8 mouse cellular contexts compared by ENCODE assay signal in genomic region chr3:90247630-90247959, GRCm38 (mm10). TPM values are rescaled to one million over a fixed set of nuclear protein-coding genes. Genes with fewer than 3 reads are reported as not detected.
A peak's percentile ranks its signal among the peaks of the same experiment; 100 is the strongest.
DNase-seq lines count a peak whose midpoint lies in the region; ATAC-seq and TF ChIP-seq lines count a peak whose summit lies in the region.

No protein-coding gene starts in this region.

- H3K4me3 ChIP-seq in heart, embryonic 15.5 days, result peak overlapping the region; percentile 62
- H3K4me3 ChIP-seq in G1E (ENCODE audit: low read depth, low read length), result peak overlapping the region; percentile 75
- peak overlapping the region; percentile 88 for H3K4me3 ChIP-seq in forebrain, embryonic 15.5 days
- H3K4me3 ChIP-seq in liver, postnatal 0 days (ENCODE audit: low read depth, low read length), result peak overlapping the region; percentile 61

- H3K4me2 ChIP-seq in heart, embryonic 15.5 days, result peak overlapping the region; percentile 77
- peak overlapping the region; percentile 84 for H3K4me2 ChIP-seq in forebrain, embryonic 15.5 days (replicated peaks)
- H3K4me2 ChIP-seq in liver, postnatal 0 days (ENCODE audit: low read depth, low read length), result peak overlapping the region; percentile 84

- peak overlapping the region; percentile 92 for H3K27ac ChIP-seq in heart, embryonic 15.5 days
- H3K27ac ChIP-seq in forebrain, embryonic 15.5 days (replicated peaks), result peak overlapping the region; percentile 84
- H3K27ac ChIP-seq in liver, postnatal 0 days (ENCODE audit: low read depth), result peak overlapping the region; percentile 91

- no peak for DNase-seq in heart, adult 11 months
- no peak for DNase-seq in G1E (ENCODE audit: low spot score)
- DNase-seq in liver, postnatal 0 days, result no peak
- no peak for DNase-seq in c-Kit-positive CD71-positive TER-119-positive erythroid progenitor cells, embryonic 14.5 days (ENCODE audit: low spot score)
- no peak for DNase-seq in gastrocnemius, adult 18-20 months (ENCODE audit: low spot score)
- DNase-seq in lung, postnatal 25 days (ENCODE audit: low spot score), result no peak

- no peak for TF ChIP-seq EP300 in liver, postnatal 0 days (IDR thresholded peaks at IDR 0.05; ENCODE audit: low read depth)

- no peaks in the 10 kb centered on the region for H3K9me3 ChIP-seq in heart, embryonic 15.5 days (replicated peaks)
- no peaks in the 10 kb centered on the region for H3K9me3 ChIP-seq in G1E (replicated peaks)
- no peaks in the 10 kb centered on the region for H3K9me3 ChIP-seq in forebrain, embryonic 15.5 days
- H3K9me3 ChIP-seq in liver, postnatal 0 days (ENCODE audit: low read length), result no peaks in the 10 kb centered on the region

- TF ChIP-seq CTCF in G1E (IDR thresholded peaks at IDR 0.05; ENCODE audit: low read depth, low read length), result no peak
- no peak for TF ChIP-seq CTCF in liver, postnatal 0 days (IDR thresholded peaks at IDR 0.05; ENCODE audit: low read depth)

- H3K4me1 ChIP-seq in heart, embryonic 15.5 days (replicated peaks), result peaks cover 25% of the 10 kb centered on the region
- H3K4me1 ChIP-seq in G1E (ENCODE audit: insufficient read depth, low read depth, low read length), result peaks cover 45% of the 10 kb centered on the region
- peaks cover 29% of the 10 kb centered on the region for H3K4me1 ChIP-seq in forebrain, embryonic 15.5 days
- peaks cover 12% of the 10 kb centered on the region for H3K4me1 ChIP-seq in liver, postnatal 0 days (ENCODE audit: insufficient read depth)

- peaks cover 16% of the 10 kb centered on the region; the same call in 1 of the 2 replicates for H3K36me3 ChIP-seq in heart, embryonic 15.5 days
- H3K36me3 ChIP-seq in G1E (replicated peaks), result peaks cover 30% of the 10 kb centered on the region
- peaks cover 5% of the 10 kb centered on the region; the same call in 1 of the 2 replicates for H3K36me3 ChIP-seq in forebrain, embryonic 15.5 days
- peaks cover 12% of the 10 kb centered on the region for H3K36me3 ChIP-seq in liver, postnatal 0 days (replicated peaks; ENCODE audit: insufficient read depth, low read length)

- WGBS in heart, embryonic 15.5 days, result 1% methylated on average over 3 of the region's 3 CpGs
- WGBS in forebrain, embryonic 15.5 days, result 0% methylated on average over 3 of the region's 3 CpGs
- WGBS in liver, postnatal 0 days (ENCODE audit: insufficient replicate concordance), result 5% methylated on average over 3 of the region's 3 CpGs

- H3K27me3 ChIP-seq in heart, embryonic 15.5 days, result no peaks in the 10 kb centered on the region
- H3K27me3 ChIP-seq in G1E (ENCODE audit: insufficient read depth, low read length), result peaks cover 4% of the 10 kb centered on the region; the same call in 1 of the 2 replicates
- no peaks in the 10 kb centered on the region for H3K27me3 ChIP-seq in forebrain, embryonic 15.5 days
- no peaks in the 10 kb centered on the region for H3K27me3 ChIP-seq in liver, postnatal 0 days (ENCODE audit: insufficient read depth, low read length)

- H3K9ac ChIP-seq in heart, embryonic 15.5 days, result peak overlapping the region; percentile 59
- peak overlapping the region; percentile 42 for H3K9ac ChIP-seq in forebrain, embryonic 15.5 days (replicated peaks)
- H3K9ac ChIP-seq in liver, postnatal 0 days (replicated peaks), result peak overlapping the region; percentile 70

- no peak; the same call in 1 of the 2 replicates for ATAC-seq in heart, embryonic 15.5 days (replicated peaks; ENCODE audit: insufficient number of reproducible peaks, insufficient read depth, low FRiP score, low read depth)
- ATAC-seq in G1E (ENCODE audit: extremely low read depth, insufficient number of reproducible peaks, low FRiP score, poor library complexity, severe bottlenecking), result no peak
- peak; percentile 26; the same call in 1 of the 2 replicates for ATAC-seq in forebrain, embryonic 15.5 days (replicated peaks)
- no peak; the same call in 1 of the 2 replicates for ATAC-seq in liver, postnatal 0 days

RNA-seq across cellular contexts. Expression of gene Slc39a1, which starts 0.4 kb away (rescaled TPM):
- 76.0 and 86.2 TPM in 2 replicates for polyA plus RNA-seq in heart, embryonic 15.5 days (2015; fragmentation: Nextera tagmentation; extraction: Ambion mirVana)
- total RNA-seq in G1E (2014; fragmentation: Nextera tagmentation) (31.8 and 35.8 TPM in 2 replicates), G1E (2017) (38.0 and 42.7 TPM in 2 replicates)
- 14.0 and 15.6 TPM in 2 replicates for polyA plus RNA-seq in G1E (2012)
- 42.8 and 43.2 TPM in 2 replicates for polyA plus RNA-seq in forebrain, embryonic 15.5 days (2015; fragmentation: Nextera tagmentation; extraction: Ambion mirVana)
- polyA plus RNA-seq in liver, postnatal 0 days (2015; fragmentation: Nextera tagmentation; extraction: Ambion mirVana), result 41.7 and 54.0 TPM in 2 replicates
- 10 to 100 TPM; 38.9 to 40.7 TPM for total RNA-seq in gastrocnemius, adult 18-20 months (2021)

RNA-seq across cellular contexts. Expression of gene Creb3l4, which starts 4.3 kb away (rescaled TPM):
- polyA plus RNA-seq in heart, embryonic 15.5 days (2015; fragmentation: Nextera tagmentation; extraction: Ambion mirVana), result 2.2 and 3.0 TPM in 2 replicates
- total RNA-seq in G1E (2014; fragmentation: Nextera tagmentation) (not detected in 2 replicates), G1E (2017) (0.16 TPM in 1 of 2 replicates, not detected in the other)
- polyA plus RNA-seq in G1E (2012), result not detected in 2 replicates
- polyA plus RNA-seq in forebrain, embryonic 15.5 days (2015; fragmentation: Nextera tagmentation; extraction: Ambion mirVana), result 3.7 TPM in 2 replicates
- polyA plus RNA-seq in liver, postnatal 0 days (2015; fragmentation: Nextera tagmentation; extraction: Ambion mirVana), result 0.15 and 0.41 TPM in 2 replicates
- not detected for total RNA-seq in gastrocnemius, adult 18-20 months (2021)

RNA-seq across cellular contexts. Expression of gene Crtc2, which starts 6.4 kb away (rescaled TPM):
- polyA plus RNA-seq in heart, embryonic 15.5 days (2015; fragmentation: Nextera tagmentation; extraction: Ambion mirVana), result 10.8 and 15.9 TPM in 2 replicates
- total RNA-seq in G1E (2014; fragmentation: Nextera tagmentation) (51.8 and 67.0 TPM in 2 replicates), G1E (2017) (6.4 and 9.6 TPM in 2 replicates)
- polyA plus RNA-seq in G1E (2012), result 58.5 and 68.9 TPM in 2 replicates
- polyA plus RNA-seq in forebrain, embryonic 15.5 days (2015; fragmentation: Nextera tagmentation; extraction: Ambion mirVana), result 20.8 and 21.1 TPM in 2 replicates
- polyA plus RNA-seq in liver, postnatal 0 days (2015; fragmentation: Nextera tagmentation; extraction: Ambion mirVana), result 6.6 and 7.9 TPM in 2 replicates
- total RNA-seq in gastrocnemius, adult 18-20 months (2021), result 10 to 100 TPM; 13.7 to 16.2 TPM

RNA-seq across cellular contexts. Expression of gene Jtb, which starts 16.2 kb away (rescaled TPM):
- 78.4 and 79.5 TPM in 2 replicates for polyA plus RNA-seq in heart, embryonic 15.5 days (2015; fragmentation: Nextera tagmentation; extraction: Ambion mirVana)
- 23.9 and 38.8 TPM in 2 replicates for total RNA-seq in G1E (2014; fragmentation: Nextera tagmentation)
- 40.9 and 44.5 TPM in 2 replicates for total RNA-seq in G1E (2017)
- polyA plus RNA-seq in G1E (2012), result 73.6 and 98.7 TPM in 2 replicates
- 109 and 110 TPM in 2 replicates for polyA plus RNA-seq in forebrain, embryonic 15.5 days (2015; fragmentation: Nextera tagmentation; extraction: Ambion mirVana)
- 68.7 and 74.3 TPM in 2 replicates for polyA plus RNA-seq in liver, postnatal 0 days (2015; fragmentation: Nextera tagmentation; extraction: Ambion mirVana)
- total RNA-seq in gastrocnemius, adult 18-20 months (2021), result 10 to 100 TPM; 73.7 to 75.0 TPM

RNA-seq across cellular contexts. Expression of gene Dennd4b, which starts 17.4 kb away (rescaled TPM):
- 4.6 and 6.9 TPM in 2 replicates for polyA plus RNA-seq in heart, embryonic 15.5 days (2015; fragmentation: Nextera tagmentation; extraction: Ambion mirVana)
- 42.3 and 68.2 TPM in 2 replicates for total RNA-seq in G1E (2014; fragmentation: Nextera tagmentation)
- total RNA-seq in G1E (2017), result 9.8 and 15.2 TPM in 2 replicates
- polyA plus RNA-seq in G1E (2012), result 73.7 and 105 TPM in 2 replicates
- polyA plus RNA-seq in forebrain, embryonic 15.5 days (2015; fragmentation: Nextera tagmentation; extraction: Ambion mirVana), result 5.4 and 7.2 TPM in 2 replicates
- 2.0 TPM in 2 replicates for polyA plus RNA-seq in liver, postnatal 0 days (2015; fragmentation: Nextera tagmentation; extraction: Ambion mirVana)
- 10 to 100 TPM; 81.1 to 81.6 TPM for total RNA-seq in gastrocnemius, adult 18-20 months (2021)
